Mouse (Mus musculus) hindbrain, embryonic 10.5 days (tissue): ENCODE measurements at regions not wholly inside any gene's neighbourhood (a gene's known extent, or its start where the extent isn't known, plus 50 kb on each side); places are given as distances from the start of the nearest gene placed in this dataset.

Source experiments
- DNase-seq: peaks from one replicate; pipeline ENCODE4 v3.0.0-alpha.2; 2017; ENCODE audit warnings: low spot score
- H3K27ac ChIP-seq: fragments of 300-500 bp; sonication (generic); 2 replicates; pipeline ENCODE4 v1.5.1; 2016; ENCODE audit warnings: mild to moderate bottlenecking, moderate library complexity
- H3K27me3 ChIP-seq: fragments of 300-500 bp; sonication (generic); 2 replicates; pipeline ENCODE4 v1.6.1; 2016; ENCODE audit warnings: mild to moderate bottlenecking; ENCODE audit not compliant: poor library complexity, insufficient read depth, severe bottlenecking
- H3K36me3 ChIP-seq: fragments of 300-500 bp; sonication (generic); 2 replicates; pipeline ENCODE4 v1.6.1; 2016; ENCODE audit warnings: mild to moderate bottlenecking, moderate library complexity
- H3K4me1 ChIP-seq: fragments of 300-500 bp; sonication (generic); replicated peaks from 2 replicates; pipeline ENCODE4 v1.6.1; 2016; ENCODE audit warnings: mild to moderate bottlenecking
- H3K4me3 ChIP-seq: fragments of 300-500 bp; sonication (generic); 2 replicates; pipeline ENCODE4 v1.5.1; 2016; ENCODE audit warnings: mild to moderate bottlenecking, moderate library complexity
- H3K9me3 ChIP-seq: fragments of 300-500 bp; sonication (generic); 2 replicates; pipeline ENCODE4 v1.6.1; 2016; ENCODE audit warnings: mild to moderate bottlenecking, moderate library complexity
- WGBS: fragments of 180-500 bp; shearing (Covaris S2); methylation state at CpG from one replicate; pipeline ENCODE4 v1.1.7; 2016; 5-methylcytosine and 5-hydroxymethylcytosine counted together

DNA sequence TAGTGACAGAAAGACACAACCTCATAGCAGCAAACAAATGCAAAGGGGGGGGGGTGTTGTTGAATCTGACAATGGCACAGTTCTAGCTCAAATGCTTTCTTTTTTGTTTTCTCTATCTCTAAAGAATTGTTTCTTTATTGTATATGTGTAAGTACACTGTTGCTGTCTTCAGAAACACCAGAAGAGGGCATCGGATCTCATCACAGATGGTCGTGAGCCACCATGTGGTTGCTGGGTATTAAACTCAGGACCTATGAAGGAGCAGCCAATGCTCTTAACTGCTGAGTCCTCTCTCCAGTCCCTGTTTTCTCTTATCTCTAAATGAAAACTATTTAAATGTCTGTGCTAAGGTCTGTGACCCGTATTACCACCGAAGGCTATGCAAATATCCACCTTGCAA is 2207.4 kb upstream of the Gm7489 start:
- no peaks in the 10 kb centered on the region for H3K4me1 ChIP-seq
- no peaks in the 10 kb centered on the region for H3K36me3 ChIP-seq
- WGBS = 75% methylated on average over 4 of the region's 4 CpGs
- no peak overlapping the region for H3K27ac ChIP-seq
- no peak overlapping the region for H3K4me3 ChIP-seq
- no peaks in the 10 kb centered on the region for H3K27me3 ChIP-seq
- DNase-seq = no peak
- no peaks in the 10 kb centered on the region for H3K9me3 ChIP-seq

DNA sequence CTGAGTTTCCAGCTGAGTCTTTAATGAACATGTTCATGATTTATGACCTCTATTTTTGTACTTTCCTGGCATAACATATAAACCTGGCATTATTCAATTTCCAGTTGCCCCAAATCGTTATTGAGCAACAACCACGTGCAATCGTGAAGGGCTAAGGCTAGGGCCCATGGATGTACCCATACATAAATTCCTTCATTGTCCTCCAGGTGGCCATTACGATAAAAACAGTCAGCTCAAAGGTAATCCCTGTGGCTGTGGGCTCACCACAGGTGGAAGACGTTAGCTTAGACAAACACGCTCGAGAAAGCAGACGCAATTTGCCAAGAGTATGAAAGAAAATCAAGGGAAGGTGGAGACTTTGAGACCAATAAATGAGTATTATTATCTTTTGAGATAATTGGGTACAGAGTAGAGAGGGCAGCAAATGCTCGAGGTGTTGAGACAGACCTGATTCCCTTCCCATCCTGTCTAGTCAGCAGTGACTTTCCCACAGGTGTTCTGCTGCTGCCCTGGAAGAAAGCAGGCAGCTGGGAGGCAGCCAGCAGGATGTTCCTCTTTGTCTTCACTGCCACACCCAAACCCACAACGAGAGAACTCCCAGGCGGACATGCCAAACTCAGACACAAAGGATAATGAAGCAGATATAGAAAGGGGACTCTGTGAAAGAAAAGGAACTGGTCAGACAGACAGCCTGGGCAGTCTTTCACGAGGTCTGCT is 2205.4 kb upstream of the Gm7489 start:
- H3K4me1 ChIP-seq = no peaks in the 10 kb centered on the region
- no peaks in the 10 kb centered on the region for H3K36me3 ChIP-seq
- WGBS = 67% methylated on average over 12 of the region's 12 CpGs
- no peaks in the 10 kb centered on the region for H3K27me3 ChIP-seq
- H3K4me3 ChIP-seq = no peak overlapping the region
- no peaks in the 10 kb centered on the region for H3K9me3 ChIP-seq
- no peak for DNase-seq
- no peak overlapping the region for H3K27ac ChIP-seq

DNA sequence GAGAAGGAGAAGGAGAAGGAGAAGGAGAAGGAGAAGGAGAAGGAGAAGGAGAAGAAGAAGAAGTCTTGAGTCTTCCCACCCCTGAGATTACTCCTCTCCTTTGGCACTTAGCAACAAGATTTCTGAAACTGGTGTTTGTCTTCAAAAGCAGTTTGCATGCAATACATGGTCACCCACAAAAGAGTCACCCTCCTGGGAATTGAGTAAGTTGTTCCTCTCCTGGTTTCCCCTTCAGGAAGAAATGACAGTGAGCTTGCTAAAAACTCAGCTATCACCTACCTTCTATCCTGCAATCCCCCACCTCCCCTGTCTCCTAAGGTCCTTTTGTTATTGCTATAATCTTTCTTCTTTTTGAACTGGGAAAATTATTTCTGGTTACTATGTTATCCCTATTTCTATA is 2204.2 kb upstream of the Gm7489 start:
- no peaks in the 10 kb centered on the region for H3K27me3 ChIP-seq
- no peaks in the 10 kb centered on the region for H3K9me3 ChIP-seq
- DNase-seq = no peak
- H3K36me3 ChIP-seq = no peaks in the 10 kb centered on the region
- no peaks in the 10 kb centered on the region for H3K4me1 ChIP-seq
- H3K27ac ChIP-seq = no peak overlapping the region
- no peak overlapping the region for H3K4me3 ChIP-seq

DNA sequence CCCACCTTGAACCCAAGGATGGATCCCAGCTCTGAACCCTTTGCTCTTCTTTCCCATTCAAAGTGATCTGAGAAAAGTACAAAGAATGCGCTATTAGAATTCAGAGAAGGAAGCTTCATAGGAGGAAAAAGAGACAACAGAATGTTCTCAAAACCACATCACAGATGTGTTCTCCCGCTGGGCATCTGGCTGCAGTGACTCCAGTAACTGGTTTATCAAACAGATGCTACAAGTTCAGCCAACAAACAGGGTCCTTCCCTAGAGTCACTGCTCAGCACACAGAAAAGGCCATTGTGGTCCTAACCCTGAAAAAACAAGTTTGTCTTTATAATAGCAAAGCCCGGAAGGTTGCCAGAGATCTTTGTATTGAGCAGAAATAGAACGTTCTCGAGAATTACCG is 2203.5 kb upstream of the Gm7489 start:
- no peaks in the 10 kb centered on the region for H3K27me3 ChIP-seq
- H3K4me1 ChIP-seq = no peaks in the 10 kb centered on the region
- no peak overlapping the region for H3K27ac ChIP-seq
- no peaks in the 10 kb centered on the region for H3K9me3 ChIP-seq
- no peak for DNase-seq
- no peaks in the 10 kb centered on the region for H3K36me3 ChIP-seq
- no peak overlapping the region for H3K4me3 ChIP-seq
- WGBS = 84% methylated on average over 6 of the region's 6 CpGs

DNA sequence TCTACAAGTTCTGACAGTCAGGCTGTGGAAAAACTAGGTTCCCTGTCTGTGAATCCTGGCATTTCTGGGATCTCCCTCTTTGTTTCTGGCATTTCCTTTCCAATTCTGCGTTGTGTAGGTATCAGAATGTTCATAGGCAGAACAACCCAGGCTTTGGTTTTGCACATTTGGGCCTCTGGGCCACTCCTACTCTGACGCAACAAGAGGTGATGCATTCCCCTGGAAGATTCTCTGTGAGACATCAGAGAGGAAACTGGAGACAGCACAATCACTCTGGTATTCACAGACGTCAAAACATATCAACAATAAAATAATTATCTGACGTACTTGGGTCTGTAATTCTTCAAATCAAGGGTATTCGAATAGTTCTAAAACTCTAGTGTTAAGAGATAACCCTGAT is 2202.4 kb upstream of the Gm7489 start:
- Histone ChIP-seq H3K4me3 (no peak overlapping the region), H3K36me3 (no peaks in the 10 kb centered on the region), H3K27me3 (no peaks in the 10 kb centered on the region), H3K4me1 (no peaks in the 10 kb centered on the region), H3K9me3 (no peaks in the 10 kb centered on the region), H3K27ac (no peak overlapping the region)
- no peak for DNase-seq
- 81% methylated on average over 5 of the region's 5 CpGs for WGBS

DNA sequence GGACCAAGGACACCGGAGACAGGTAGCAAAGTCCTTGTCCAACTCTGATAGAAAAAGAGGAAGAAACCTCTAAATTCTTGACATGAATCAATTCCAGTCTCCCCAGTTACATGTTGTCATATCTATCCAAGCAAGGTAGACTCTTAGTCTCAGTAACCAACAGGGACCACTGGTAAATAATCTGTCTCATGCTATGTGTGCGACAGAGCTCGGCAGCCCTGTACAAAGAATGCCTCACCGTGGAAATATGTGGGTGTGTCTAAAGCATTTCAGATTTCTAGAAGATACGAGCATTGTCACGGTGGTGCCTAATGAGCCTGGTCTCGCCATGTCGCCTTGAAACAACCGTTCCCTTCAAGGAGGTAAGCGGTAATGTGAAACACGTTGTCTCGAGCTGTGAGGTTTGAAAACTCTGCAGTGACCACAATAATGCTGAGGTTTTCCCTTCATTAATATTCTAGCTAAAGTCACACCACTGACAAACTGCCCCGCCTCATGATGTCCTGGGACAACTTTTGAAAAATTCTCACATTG is 2197.6 kb upstream of the Gm7489 start:
- no peaks in the 10 kb centered on the region for H3K27me3 ChIP-seq
- no peaks in the 10 kb centered on the region for H3K4me1 ChIP-seq
- 78% methylated on average over 13 of the region's 13 CpGs for WGBS
- no peak overlapping the region for H3K27ac ChIP-seq
- H3K36me3 ChIP-seq = no peaks in the 10 kb centered on the region
- DNase-seq = no peak
- H3K9me3 ChIP-seq = no peaks in the 10 kb centered on the region
- H3K4me3 ChIP-seq = no peak overlapping the region

DNA sequence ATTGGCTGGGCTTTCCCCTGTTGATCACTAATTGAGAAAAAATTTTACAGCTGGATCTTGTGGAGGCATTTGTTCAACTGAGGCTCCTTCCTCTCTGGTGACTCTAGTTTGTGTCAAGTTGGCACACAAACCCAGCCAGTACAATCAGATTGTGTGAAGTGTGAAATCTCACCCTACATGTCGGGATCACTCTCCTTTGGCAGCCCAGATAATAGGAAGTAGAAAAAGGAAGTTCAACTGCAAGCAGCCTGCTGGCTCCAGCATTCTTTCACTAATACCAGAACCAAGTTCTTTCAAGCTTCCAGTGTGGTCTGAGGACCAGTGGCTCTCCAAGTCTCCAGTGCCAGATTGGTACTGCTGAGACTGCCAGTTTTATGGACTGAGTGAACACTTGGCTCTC is 2195.2 kb upstream of the Gm7489 start:
- no peak overlapping the region for H3K27ac ChIP-seq
- no peak for DNase-seq
- no peaks in the 10 kb centered on the region for H3K27me3 ChIP-seq
- H3K36me3 ChIP-seq = no peaks in the 10 kb centered on the region
- no peaks in the 10 kb centered on the region for H3K9me3 ChIP-seq
- 71% methylated on average over 1 of the region's 1 CpGs for WGBS
- H3K4me1 ChIP-seq = no peaks in the 10 kb centered on the region
- no peak overlapping the region for H3K4me3 ChIP-seq

DNA sequence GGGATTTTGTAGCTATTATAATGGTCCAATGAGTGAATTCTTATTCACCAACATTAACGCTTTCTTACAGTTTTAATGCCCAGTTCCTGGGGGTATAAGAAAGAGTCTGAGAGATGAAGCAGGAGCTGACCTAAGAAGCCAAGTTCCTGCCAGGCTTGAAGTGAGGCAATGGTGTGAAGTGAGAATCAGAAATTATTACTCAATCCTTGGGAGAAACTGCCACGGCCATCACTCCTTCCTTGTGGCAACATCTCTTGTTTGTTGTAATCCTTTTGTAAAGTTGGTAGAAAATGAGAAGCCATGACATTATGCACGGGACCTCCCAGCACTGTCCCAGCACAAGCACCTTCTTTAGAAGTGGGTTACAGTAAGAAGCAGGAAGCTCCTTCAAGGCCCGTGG is 2192.0 kb upstream of the Gm7489 start:
- Histone ChIP-seq H3K36me3 (no peaks in the 10 kb centered on the region), H3K4me3 (no peak overlapping the region), H3K4me1 (no peaks in the 10 kb centered on the region), H3K27me3 (no peaks in the 10 kb centered on the region), H3K27ac (no peak overlapping the region), H3K9me3 (no peaks in the 10 kb centered on the region)
- 88% methylated on average over 4 of the region's 4 CpGs for WGBS
- DNase-seq = no peak

DNA sequence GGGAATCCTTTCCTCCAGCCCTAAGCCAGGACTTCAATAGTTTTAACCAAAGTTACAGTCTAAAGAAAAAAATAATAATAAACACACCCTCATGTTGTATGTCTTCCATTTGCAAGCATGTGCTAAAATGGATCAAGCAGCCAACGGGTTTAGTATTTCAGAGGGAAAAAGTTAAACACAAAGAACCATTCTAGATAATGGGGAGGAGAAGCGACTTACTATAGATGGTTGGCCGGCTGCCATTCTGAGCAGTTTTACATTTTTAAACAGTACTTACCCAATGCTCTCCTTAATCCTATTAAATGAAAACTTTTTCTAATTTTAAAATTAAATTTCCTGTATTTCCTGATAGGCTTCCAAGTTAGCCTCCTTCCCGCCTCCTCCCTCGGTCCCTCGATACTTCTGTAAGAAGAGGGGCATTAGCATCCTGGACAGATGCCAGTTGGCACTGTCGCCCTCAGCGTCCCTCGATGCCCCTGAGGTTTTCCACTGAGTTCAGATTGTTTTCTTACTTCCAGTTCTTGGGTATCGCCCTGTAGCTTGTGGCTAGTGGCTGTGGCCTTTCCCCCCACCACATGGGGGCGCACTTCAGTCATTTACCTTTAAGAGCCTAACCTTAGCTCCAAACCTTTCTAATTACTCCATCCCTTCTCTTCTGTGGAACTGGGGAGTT is 2188.2 kb upstream of the Gm7489 start:
- Histone ChIP-seq H3K36me3 (no peaks in the 10 kb centered on the region), H3K4me3 (no peak overlapping the region), H3K27me3 (no peaks in the 10 kb centered on the region), H3K4me1 (no peaks in the 10 kb centered on the region), H3K9me3 (no peaks in the 10 kb centered on the region), H3K27ac (no peak overlapping the region)
- 83% methylated on average over 11 of the region's 11 CpGs for WGBS
- DNase-seq = no peak

DNA sequence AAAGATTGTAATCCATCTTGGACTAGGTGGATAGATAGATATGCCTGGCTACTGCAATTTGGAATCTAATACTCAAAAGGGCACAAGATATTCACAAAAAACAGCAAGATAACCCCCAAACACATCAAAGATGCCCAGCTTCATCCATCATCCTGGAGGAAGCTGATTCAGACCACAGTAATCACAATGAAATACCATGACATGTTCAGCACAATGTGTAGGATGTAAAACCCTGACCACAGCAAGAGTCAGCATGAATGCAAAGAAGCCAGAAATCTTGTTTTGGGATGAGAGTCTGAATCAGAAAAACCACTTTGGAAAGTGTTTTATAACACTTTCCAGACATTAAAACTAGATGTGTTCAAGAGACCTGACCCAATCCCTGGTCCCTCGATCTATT is 2180.5 kb upstream of the Gm7489 start:
- 97% methylated on average over 1 of the region's 1 CpGs for WGBS
- Histone ChIP-seq H3K4me3 (no peak overlapping the region), H3K27me3 (no peaks in the 10 kb centered on the region), H3K27ac (no peak overlapping the region), H3K36me3 (no peaks in the 10 kb centered on the region), H3K4me1 (no peaks in the 10 kb centered on the region), H3K9me3 (no peaks in the 10 kb centered on the region)
- no peak for DNase-seq

DNA sequence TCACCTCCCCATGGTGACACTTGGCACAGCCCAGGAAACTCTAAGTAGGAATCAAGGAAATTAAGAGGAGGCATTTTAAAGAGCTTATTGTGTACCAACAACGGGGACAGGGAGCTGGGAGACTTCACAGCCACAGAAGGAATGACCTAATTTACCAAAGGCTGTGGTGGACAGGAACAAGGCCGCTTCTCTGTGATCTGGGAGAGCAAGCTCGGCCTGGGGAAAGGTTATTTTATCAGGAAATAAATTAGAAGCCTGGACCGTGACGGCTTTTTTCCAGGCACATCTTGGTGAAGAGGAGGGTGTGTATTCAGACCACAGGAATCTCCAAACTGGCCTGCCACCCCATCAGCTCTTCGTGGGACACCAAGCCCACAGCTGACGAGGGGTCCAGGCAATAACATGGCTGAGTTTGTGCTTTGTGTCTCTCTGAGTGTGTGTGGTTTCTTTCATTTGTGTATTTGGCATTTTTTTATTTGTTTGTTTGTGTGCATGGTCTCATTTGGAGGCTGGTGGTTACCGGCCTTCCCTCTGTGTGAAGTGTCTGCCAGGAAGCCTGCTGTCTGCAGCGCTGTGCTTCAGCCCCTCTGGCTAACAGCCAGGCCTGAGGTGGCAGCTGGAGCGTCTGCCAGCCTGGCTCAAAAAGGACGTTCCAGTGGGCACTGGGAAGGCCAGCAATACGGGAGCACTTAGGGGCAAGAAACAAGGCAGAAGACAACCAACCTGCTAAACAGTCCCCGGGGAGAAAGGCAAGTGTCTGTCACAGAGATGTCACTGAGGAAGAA is 2174.6 kb upstream of the Gm7489 start:
- Histone ChIP-seq H3K9me3 (no peaks in the 10 kb centered on the region), H3K36me3 (no peaks in the 10 kb centered on the region), H3K27ac (0 out of 2 replicates have a peak overlapping the region, but pooled peaks have one; percentile 35), H3K4me1 (peaks cover 10% of the 10 kb centered on the region), H3K27me3 (no peaks in the 10 kb centered on the region), H3K4me3 (no peak overlapping the region)
- no peak for DNase-seq
- WGBS = 51% methylated on average over 13 of the region's 13 CpGs

DNA sequence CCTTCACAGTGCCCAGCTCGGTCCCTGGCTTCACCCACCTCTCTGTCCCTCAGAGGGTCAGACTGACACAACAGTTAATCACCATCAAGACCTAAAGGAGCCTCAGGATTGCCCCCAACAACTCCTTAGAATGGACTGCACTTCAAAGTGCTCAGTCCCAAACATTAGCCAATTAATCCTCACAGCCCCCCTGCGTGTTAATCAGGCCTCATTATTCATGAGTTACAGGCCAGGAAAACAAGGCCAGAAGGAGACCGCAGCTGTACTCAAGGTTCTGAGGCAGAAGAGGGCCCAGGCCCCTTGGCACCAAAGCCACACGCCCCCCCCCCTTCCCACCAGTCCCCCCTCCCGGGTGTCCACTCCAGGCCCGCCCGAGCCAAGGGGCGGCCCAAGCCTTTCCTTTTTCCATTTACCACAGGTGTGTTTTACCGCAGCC is 2163.8 kb upstream of the Gm7489 start:
- no peak for DNase-seq
- no peaks in the 10 kb centered on the region for H3K9me3 ChIP-seq
- peaks cover 8% of the 10 kb centered on the region for H3K4me1 ChIP-seq
- H3K27me3 ChIP-seq = no peaks in the 10 kb centered on the region
- 26% methylated on average over 9 of the region's 9 CpGs for WGBS
- no peak overlapping the region for H3K27ac ChIP-seq
- H3K36me3 ChIP-seq = no peaks in the 10 kb centered on the region
- H3K4me3 ChIP-seq = no peak overlapping the region

DNA sequence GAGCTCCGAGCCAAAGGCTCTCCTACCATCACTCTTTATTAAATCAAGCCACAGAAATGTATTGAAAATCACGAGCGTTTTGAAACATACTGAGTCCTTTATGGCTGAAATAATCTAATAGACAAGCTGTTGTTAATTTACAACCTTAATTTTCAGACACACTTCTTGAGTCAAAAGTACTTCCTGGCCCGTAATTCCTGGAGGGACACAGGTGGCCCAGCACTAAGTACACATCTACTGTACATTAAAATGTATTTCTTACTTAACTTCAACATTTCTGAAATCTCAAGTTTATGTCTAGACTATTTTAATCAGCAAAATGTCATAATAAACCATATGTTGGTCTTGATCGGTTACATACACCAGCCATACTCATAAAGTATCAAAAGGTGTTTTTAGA is 2163.3 kb upstream of the Gm7489 start:
- WGBS = 85% methylated on average over 5 of the region's 5 CpGs
- H3K4me3 ChIP-seq = no peak overlapping the region
- H3K27me3 ChIP-seq = no peaks in the 10 kb centered on the region
- no peaks in the 10 kb centered on the region for H3K9me3 ChIP-seq
- H3K36me3 ChIP-seq = no peaks in the 10 kb centered on the region
- no peak overlapping the region for H3K27ac ChIP-seq
- DNase-seq = no peak
- peaks cover 6% of the 10 kb centered on the region for H3K4me1 ChIP-seq
